Mouse (Mus musculus) stomach, embryonic 16.5 days (tissue): ENCODE results near the gene Pbx1. TPM values are rescaled to one million over a fixed set of nuclear protein-coding genes. Genes with fewer than 3 reads are reported as not detected.
A peak's percentile ranks its signal among the peaks of the same experiment; 100 is the strongest.

Experiments
- ATAC-seq: fragments of 200-750 bp; cut with Nextera tagmentation; 2 replicates; pipeline ENCODE4 v1.8.0; 2017; ENCODE audit warnings: moderate number of reproducible peaks, moderate TSS enrichment; ENCODE audit not compliant: insufficient read depth, low FRiP score
- H3K27ac ChIP-seq: fragments of 300-500 bp; sonication (generic); 2 replicates; pipeline ENCODE4 v1.5.1; 2014; ENCODE audit warnings: low read length
- H3K27me3 ChIP-seq: fragments of 300-500 bp; sonication (generic); 2 replicates; pipeline ENCODE4 v1.6.1; 2014; ENCODE audit warnings: low read length, control low read depth, mixed read lengths; ENCODE audit not compliant: control insufficient read depth, insufficient read depth
- H3K36me3 ChIP-seq: fragments of 300-500 bp; sonication (generic); 2 replicates; pipeline ENCODE4 v1.6.1; 2014; ENCODE audit warnings: low read length; ENCODE audit not compliant: control insufficient read depth, insufficient read depth
- H3K4me1 ChIP-seq: fragments of 300-500 bp; sonication (generic); 2 replicates; pipeline ENCODE4 v1.6.1; 2014; ENCODE audit warnings: low read length, control low read depth, mixed read lengths; ENCODE audit not compliant: control insufficient read depth, insufficient read depth
- H3K4me2 ChIP-seq: fragments of 300-500 bp; sonication (generic); 2 replicates; pipeline ENCODE4 v1.6.1; 2014; ENCODE audit warnings: low read depth, low read length, mixed read lengths
- H3K4me3 ChIP-seq: fragments of 300-500 bp; sonication (generic); replicated peaks from 2 replicates; pipeline ENCODE4 v1.5.1; 2014; ENCODE audit warnings: mild to moderate bottlenecking, low read length
- H3K9ac ChIP-seq: fragments of 300-500 bp; sonication (generic); 2 replicates; pipeline ENCODE4 v1.6.1; 2014; ENCODE audit warnings: low read length
- H3K9me3 ChIP-seq: fragments of 300-500 bp; sonication (generic); replicated peaks from 2 replicates; pipeline ENCODE4 v1.6.1; 2016; ENCODE audit warnings: low read length, control low read depth; ENCODE audit not compliant: control insufficient read depth
- WGBS: fragments of 180-500 bp; shearing (Covaris S2); extraction: QIAGEN DNeasy Blood & Tissue Kit; methylation state at CpG from one replicate; pipeline ENCODE4 v1.1.7; 2014; 5-methylcytosine and 5-hydroxymethylcytosine counted together
- polyA plus RNA-seq: library from polyadenylated mRNA; unstranded; fragments of >200 nt; fragmentation: Nextera tagmentation; extraction: Ambion mirVana; gene quantifications from 2 replicates; pipeline ENCODE4 v1.2.1, GENCODE M21; 2015

Pbx1 gene
- polyA plus RNA-seq, 1 experiment from 2014 or later, result 35.6 TPM

DNA sequence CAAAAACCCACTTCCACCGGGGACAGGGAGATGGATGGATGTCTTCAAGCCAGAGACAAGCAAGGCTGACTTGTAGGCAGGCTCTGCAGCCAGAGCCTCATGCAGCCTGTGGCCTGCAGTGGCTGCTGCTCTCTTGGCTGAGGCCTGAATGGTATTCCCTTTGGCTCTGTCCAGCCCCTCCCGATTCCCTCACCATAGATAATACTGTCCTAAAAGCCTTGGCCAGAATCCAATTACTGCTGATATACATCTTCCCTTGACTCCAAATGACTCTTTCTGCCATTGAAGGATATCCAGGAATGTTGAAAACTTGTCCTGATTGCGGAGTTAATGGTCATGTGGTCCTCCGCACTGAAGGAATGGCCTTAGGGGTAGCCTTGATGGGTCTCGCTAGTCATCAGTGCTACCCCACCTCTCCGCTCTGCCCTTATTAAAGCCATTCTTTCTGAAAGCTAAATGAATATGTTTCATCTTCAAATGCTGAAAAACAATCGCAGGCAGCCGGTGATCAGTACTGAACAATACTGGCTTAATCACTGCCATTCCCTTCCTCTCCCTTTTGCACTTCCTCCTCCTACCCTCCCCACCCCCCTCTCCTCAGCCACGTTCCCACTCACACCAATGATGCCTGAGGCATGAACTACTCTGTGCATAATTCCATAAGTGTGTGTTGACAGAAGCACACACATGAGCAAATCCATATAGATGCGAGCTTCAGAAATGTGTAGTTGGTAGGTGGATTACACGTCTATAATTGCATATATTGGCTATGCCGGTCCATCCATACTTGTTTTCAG lies 166.3 kb downstream of the Pbx1 start:
- no peak overlapping the region for H3K9ac ChIP-seq
- H3K4me2 ChIP-seq, result no peak overlapping the region
- no peak overlapping the region for H3K4me3 ChIP-seq
- peaks cover 8% of the 10 kb centered on the region; the same call in 1 of the 2 replicates for H3K4me1 ChIP-seq
- H3K27me3 ChIP-seq, result no peaks in the 10 kb centered on the region
- WGBS, result 70% methylated on average over 12 of the region's 12 CpGs
- H3K9me3 ChIP-seq, result no peaks in the 10 kb centered on the region
- H3K36me3 ChIP-seq, result no peaks in the 10 kb centered on the region
- H3K27ac ChIP-seq, result no peak overlapping the region
- ATAC-seq, result no peak; the same call in 1 of the 2 replicates

DNA sequence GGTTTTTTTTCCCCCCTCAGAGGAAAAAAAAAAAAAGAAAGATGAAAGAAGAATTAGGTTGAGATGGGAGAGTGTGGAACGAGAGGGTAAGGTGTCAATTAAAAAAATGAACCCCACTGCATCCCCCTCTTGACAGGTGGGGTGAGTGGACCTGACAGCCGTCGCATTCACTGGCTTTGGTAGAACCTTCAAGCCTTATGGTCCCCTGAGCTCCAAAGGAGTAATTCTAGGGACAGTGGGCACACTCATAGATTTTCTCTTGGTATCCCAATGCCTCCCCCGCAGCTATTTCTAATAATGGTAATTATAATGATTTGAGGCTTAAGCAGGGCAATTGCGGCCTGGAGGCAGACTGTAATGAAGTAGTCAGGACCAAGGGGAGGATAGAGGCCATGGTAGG lies 167.0 kb downstream of the Pbx1 start:
- Histone ChIP-seq H3K4me1 (peaks cover 8% of the 10 kb centered on the region; the same call in 1 of the 2 replicates), H3K4me3 (no peak overlapping the region), H3K27me3 (no peaks in the 10 kb centered on the region), H3K36me3 (no peaks in the 10 kb centered on the region), H3K27ac (no peak overlapping the region), H3K4me2 (no peak overlapping the region), H3K9me3 (no peaks in the 10 kb centered on the region), H3K9ac (no peak overlapping the region)
- WGBS, result 75% methylated on average over 5 of the region's 5 CpGs
- ATAC-seq, result no peak

DNA sequence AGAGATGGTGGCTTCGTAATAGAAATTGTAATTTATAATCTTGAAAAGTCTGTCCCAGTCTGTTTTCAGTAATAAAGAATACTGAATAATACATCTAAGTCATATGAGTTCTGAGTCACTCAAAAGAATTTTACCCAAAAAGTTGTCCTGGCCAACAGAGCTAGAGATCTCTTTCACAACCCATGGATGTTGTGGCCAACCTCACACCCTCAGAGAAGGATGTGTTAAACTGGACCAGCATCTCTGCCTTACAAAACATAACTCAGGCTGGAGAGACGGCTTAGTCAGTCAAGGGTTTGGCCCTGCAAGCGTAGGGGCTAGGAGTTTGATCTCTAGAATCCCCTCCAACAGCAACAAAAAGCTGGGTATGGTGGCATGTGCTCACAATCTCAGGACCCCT lies 171.7 kb downstream of the Pbx1 start:
- no peak for ATAC-seq
- no peaks in the 10 kb centered on the region for H3K9me3 ChIP-seq
- no peak overlapping the region for H3K4me3 ChIP-seq
- no peaks in the 10 kb centered on the region for H3K36me3 ChIP-seq
- no peak overlapping the region for H3K9ac ChIP-seq
- H3K4me1 ChIP-seq, result no peaks in the 10 kb centered on the region
- H3K4me2 ChIP-seq, result no peak overlapping the region
- no peak overlapping the region for H3K27ac ChIP-seq
- no peaks in the 10 kb centered on the region for H3K27me3 ChIP-seq
- WGBS, result 84% methylated on average over 3 of the region's 3 CpGs

DNA sequence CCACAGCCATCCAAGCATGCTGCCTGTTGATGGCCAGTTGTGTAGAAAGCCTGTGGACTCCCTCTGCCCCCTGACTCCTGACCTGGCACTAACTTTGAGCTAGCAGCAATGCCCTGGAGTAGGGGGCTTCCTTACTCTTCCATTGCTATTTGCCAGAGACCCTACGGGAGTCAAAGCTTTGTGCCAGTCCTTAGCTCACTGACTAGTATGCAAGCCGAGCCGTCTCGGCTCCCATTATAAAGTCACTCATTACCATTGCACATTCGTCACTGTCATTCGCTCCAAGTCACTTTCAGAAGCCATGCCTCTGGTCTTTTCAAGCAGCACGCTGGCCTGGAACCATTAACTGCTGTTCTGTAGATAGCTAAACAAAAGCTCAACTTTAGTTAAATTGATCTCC lies 173.2 kb downstream of the Pbx1 start:
- no peaks in the 10 kb centered on the region for H3K4me1 ChIP-seq
- H3K36me3 ChIP-seq, result no peaks in the 10 kb centered on the region
- H3K9me3 ChIP-seq, result no peaks in the 10 kb centered on the region
- WGBS, result 54% methylated on average over 7 of the region's 7 CpGs
- no peak overlapping the region for H3K27ac ChIP-seq
- no peaks in the 10 kb centered on the region for H3K27me3 ChIP-seq
- ATAC-seq, result no peak
- no peak overlapping the region for H3K9ac ChIP-seq
- no peak overlapping the region for H3K4me3 ChIP-seq
- no peak overlapping the region for H3K4me2 ChIP-seq

DNA sequence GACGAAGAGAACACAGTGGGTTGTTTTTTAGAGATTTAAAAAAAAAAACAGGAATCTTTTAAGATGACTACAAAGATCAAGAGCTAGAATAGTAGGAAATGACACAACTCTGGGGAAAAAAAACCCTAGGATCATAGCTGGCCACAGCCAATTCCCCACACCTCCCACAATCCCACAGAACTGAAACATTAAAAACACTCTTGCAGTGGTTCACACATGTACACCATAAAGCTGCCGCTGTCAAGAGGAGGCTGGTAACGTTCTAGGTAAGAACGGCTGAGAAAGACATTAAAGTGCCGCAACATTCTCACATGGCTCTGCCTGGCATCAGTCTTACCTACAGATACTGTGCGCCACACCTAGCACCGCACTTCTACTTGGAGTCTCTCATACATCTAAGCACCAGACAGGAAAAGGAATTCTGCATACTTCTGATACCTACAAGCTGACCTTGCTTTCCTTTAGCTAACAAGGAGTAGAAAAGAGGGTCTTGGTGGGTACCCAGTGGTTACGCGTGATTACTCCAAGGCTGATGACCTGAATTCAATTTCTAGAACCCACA lies 176.6 kb downstream of the Pbx1 start:
- no peak for ATAC-seq
- H3K27ac ChIP-seq, result no peak overlapping the region

DNA sequence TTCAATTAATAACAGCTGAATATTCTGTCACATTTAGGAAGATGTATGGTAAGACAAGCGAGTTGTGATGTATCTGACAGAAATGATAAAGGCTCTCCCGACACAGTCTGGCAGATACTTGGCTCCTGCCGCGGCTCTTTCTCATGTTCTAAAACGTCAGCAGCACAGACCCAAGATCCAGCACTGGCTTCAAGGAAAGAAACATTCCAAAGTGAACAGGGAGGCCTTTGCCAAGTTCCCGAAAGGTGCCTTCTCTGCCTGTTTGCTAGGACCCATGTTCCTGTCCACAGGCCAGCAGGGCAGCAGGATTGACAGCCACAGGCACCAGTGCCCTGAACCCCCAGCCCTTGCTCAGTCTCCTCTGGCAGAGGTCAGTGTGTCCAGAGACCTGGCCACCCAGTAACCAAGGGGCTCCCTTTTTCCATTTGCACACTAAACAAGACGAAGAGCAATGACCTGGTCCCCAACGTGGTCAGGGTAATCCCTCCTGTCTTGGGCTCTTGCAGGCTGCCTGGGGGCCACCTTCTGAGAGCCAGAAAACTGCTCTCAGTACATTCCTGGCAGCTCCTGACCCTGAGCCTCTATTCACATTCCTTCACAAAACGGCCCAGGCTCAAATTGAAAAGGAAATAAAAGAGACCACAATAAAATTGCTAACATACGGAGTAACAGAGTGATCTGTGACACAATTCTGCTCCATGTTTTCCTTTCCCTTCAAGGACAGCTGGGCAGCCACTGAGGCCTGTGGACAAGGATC lies 184.9 kb downstream of the Pbx1 start:
- ATAC-seq, result peak; percentile 33; the same call in 1 of the 2 replicates
- peaks cover 32% of the 10 kb centered on the region for H3K4me1 ChIP-seq

More for the DNA sequence above, 176.6 kb downstream of the Pbx1 start:
- H3K4me3 ChIP-seq, result no peak overlapping the region
- no peak overlapping the region for H3K9ac ChIP-seq
- WGBS, result 96% methylated on average over 9 of the region's 9 CpGs
- no peaks in the 10 kb centered on the region for H3K27me3 ChIP-seq
- no peaks in the 10 kb centered on the region for H3K36me3 ChIP-seq
- no peak overlapping the region for H3K4me2 ChIP-seq
- H3K9me3 ChIP-seq, result no peaks in the 10 kb centered on the region
- no peaks in the 10 kb centered on the region for H3K4me1 ChIP-seq

DNA sequence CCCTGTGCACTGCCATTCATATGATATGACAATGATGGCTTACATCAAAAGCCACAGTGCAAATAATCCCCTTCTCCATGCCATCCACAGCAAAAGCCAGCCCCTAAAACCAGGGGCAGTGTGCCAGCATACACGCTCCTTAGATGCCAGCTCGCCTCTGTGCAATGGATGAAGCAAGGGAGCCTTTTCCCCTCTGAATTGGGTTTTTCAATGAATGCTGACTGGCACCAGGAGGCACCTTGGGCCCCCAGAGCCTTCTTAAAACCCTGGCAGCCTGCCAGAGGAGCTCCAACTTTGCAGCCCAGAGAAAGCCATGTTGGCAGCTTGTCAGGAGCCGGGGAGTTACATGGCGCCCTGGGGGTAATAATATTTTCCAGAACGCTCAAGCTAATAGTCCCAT lies 186.5 kb downstream of the Pbx1 start:
- Histone ChIP-seq H3K9me3 (no peaks in the 10 kb centered on the region), H3K27me3 (no peaks in the 10 kb centered on the region), H3K4me2 (no peak overlapping the region), H3K4me1 (peaks cover 46% of the 10 kb centered on the region), H3K27ac (no peak overlapping the region), H3K9ac (no peak overlapping the region), H3K36me3 (no peaks in the 10 kb centered on the region), H3K4me3 (no peak overlapping the region)
- no peak for ATAC-seq
- WGBS, result 63% methylated on average over 5 of the region's 5 CpGs

More for the DNA sequence above, 184.9 kb downstream of the Pbx1 start:
- Histone ChIP-seq H3K27me3 (no peaks in the 10 kb centered on the region), H3K4me2 (no peak overlapping the region), H3K9me3 (no peaks in the 10 kb centered on the region), H3K27ac (peak overlapping the region; percentile 54; the same call in 1 of the 2 replicates), H3K9ac (no peak overlapping the region), H3K36me3 (no peaks in the 10 kb centered on the region), H3K4me3 (no peak overlapping the region)
- 35% methylated on average over 10 of the region's 10 CpGs for WGBS

DNA sequence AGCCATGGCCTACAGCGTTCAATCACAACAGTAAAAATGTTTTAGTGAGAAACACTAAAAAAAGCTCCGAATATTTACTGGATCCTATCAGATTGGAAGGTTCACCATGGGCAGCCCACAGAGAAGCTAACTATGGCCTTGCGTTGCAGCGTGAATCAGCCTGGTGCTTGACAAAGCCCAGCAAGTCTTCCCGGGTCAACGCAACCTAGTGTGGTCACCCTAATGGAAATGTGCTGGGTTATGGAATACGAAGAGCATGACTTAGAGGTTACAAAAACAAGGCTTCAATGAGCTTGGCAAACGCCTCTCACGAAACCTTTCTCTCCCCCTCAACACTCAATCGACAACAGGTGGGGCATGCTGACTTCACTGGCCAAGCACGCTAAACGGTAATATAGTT lies 188.3 kb downstream of the Pbx1 start:
- ATAC-seq, result no peak
- no peak overlapping the region for H3K9ac ChIP-seq
- no peaks in the 10 kb centered on the region for H3K9me3 ChIP-seq
- H3K27me3 ChIP-seq, result no peaks in the 10 kb centered on the region
- peaks cover 46% of the 10 kb centered on the region for H3K4me1 ChIP-seq
- H3K36me3 ChIP-seq, result no peaks in the 10 kb centered on the region
- H3K4me2 ChIP-seq, result no peak overlapping the region
- no peak overlapping the region for H3K4me3 ChIP-seq
- 75% methylated on average over 12 of the region's 12 CpGs for WGBS
- H3K27ac ChIP-seq, result no peak overlapping the region

DNA sequence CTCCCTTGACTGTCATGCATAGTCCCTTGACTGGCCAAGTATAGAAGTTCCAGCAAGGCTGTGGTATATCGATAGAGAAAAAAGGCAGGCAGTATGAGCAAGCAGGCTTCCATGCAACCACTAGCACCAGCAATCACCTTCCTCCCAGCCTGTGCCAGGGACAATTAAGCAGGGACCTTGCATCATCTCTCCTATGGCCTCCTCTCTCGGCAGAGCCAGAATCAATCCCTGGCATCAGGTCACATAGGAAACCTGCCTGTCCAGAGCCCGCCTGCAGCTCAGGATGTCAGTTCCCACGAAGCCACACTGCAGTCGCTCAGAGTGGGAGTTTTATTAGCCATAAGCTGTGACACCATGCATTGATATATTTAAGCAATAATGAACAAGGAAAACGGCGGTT lies 189.0 kb downstream of the Pbx1 start:
- no peaks in the 10 kb centered on the region for H3K27me3 ChIP-seq
- no peaks in the 10 kb centered on the region for H3K36me3 ChIP-seq

More for the DNA sequence above, 189.0 kb downstream of the Pbx1 start:
- peaks cover 49% of the 10 kb centered on the region for H3K4me1 ChIP-seq
- no peak overlapping the region for H3K9ac ChIP-seq
- H3K4me2 ChIP-seq, result no peak overlapping the region
- H3K27ac ChIP-seq, result no peak overlapping the region
- no peak overlapping the region for H3K4me3 ChIP-seq
- 83% methylated on average over 7 of the region's 7 CpGs for WGBS
- H3K9me3 ChIP-seq, result no peaks in the 10 kb centered on the region
- ATAC-seq, result no peak
